Mouse (Mus musculus) E14TG2a.4 (cell line): ENCODE data around the gene Pakap.

Experiments used
- H3K27me3 ChIP-seq: 2 replicates; pipeline ENCODE4 v1.6.1; 2014; ENCODE audit warnings: low read length, control low read depth; ENCODE audit not compliant: insufficient read depth
- H3K36me3 ChIP-seq: 2 replicates; pipeline ENCODE4 v1.6.1; 2014; ENCODE audit warnings: low read length, control low read depth; ENCODE audit not compliant: insufficient read depth
- H3K4me1 ChIP-seq: replicated peaks from 2 replicates; pipeline ENCODE4 v1.6.1; 2014; ENCODE audit warnings: low read depth, low read length, control low read depth
- H3K4me3 ChIP-seq: replicated peaks from 2 replicates; pipeline ENCODE4 v1.5.1; 2014; ENCODE audit warnings: mild to moderate bottlenecking, low read length
- H3K9me3 ChIP-seq: 2 replicates; pipeline ENCODE4 v1.6.1; 2014; ENCODE audit warnings: low read length, control low read depth
- CTCF ChIP-seq: conservative IDR thresholded peaks from 2 replicates; pipeline ENCODE4 v1.5.1; 2014; ENCODE audit warnings: low read length
- NANOG ChIP-seq: IDR thresholded peaks from 2 replicates; pipeline ENCODE4 v1.6.1; 2014; ENCODE audit warnings: borderline replicate concordance, low read length, mixed read lengths
- POU5F1 ChIP-seq: IDR thresholded peaks from 2 replicates; pipeline ENCODE4 v1.6.1; 2014; ENCODE audit warnings: low read length, borderline replicate concordance

The Pakap gene

GRCm38 (mm10) chr4:57690805-57691204, 122.8 kb downstream of the Pakap start:
- peaks cover 95% of the 10 kb centered on the region for H3K4me1 ChIP-seq
- TF ChIP-seq NANOG (peak; percentile 100), CTCF (no peak), POU5F1 (0 out of 2 replicates have a peak, but pooled peaks have one; percentile 27)
- H3K36me3 ChIP-seq = no peaks in the 10 kb centered on the region
- H3K27me3 ChIP-seq = no peaks in the 10 kb centered on the region
- 0 out of 2 replicates have a peak overlapping the region, but pooled peaks have one; percentile 37 for H3K4me3 ChIP-seq
- no peaks in the 10 kb centered on the region for H3K9me3 ChIP-seq

- Histone ChIP-seq H3K27me3 (no peaks in the 10 kb centered on the region), H3K9me3 (no peaks in the 10 kb centered on the region), H3K4me3 (peak overlapping the region; percentile 23; the same call in 1 of the 2 replicates), H3K4me1 (peaks cover 68% of the 10 kb centered on the region), H3K36me3 (no peaks in the 10 kb centered on the region)
- TF ChIP-seq CTCF (no peak), NANOG (no peak), POU5F1 (no peak)
Measured at GRCm38 (mm10) chr4:57694356-57695136, 126.6 kb downstream of the Pakap start.

GRCm38 (mm10) chr4:57696955-57697354, 129.0 kb downstream of the Pakap start:
- H3K9me3 ChIP-seq = no peaks in the 10 kb centered on the region
- TF ChIP-seq NANOG = no peak
- no peak for TF ChIP-seq CTCF
- no peak for TF ChIP-seq POU5F1
- H3K4me3 ChIP-seq = no peak overlapping the region
- no peaks in the 10 kb centered on the region for H3K27me3 ChIP-seq
- H3K36me3 ChIP-seq = no peaks in the 10 kb centered on the region
- H3K4me1 ChIP-seq = peaks cover 46% of the 10 kb centered on the region

GRCm38 (mm10) chr4:57697918-57698611, 130.1 kb downstream of the Pakap start:
- TF ChIP-seq NANOG = no peak
- no peak for TF ChIP-seq CTCF
- TF ChIP-seq POU5F1 = no peak
- Histone ChIP-seq H3K36me3 (no peaks in the 10 kb centered on the region), H3K27me3 (no peaks in the 10 kb centered on the region)

GRCm38 (mm10) chr4:57701576-57701975, 133.6 kb downstream of the Pakap start:
- no peak for TF ChIP-seq NANOG
- no peak for TF ChIP-seq CTCF
- H3K27me3 ChIP-seq = no peaks in the 10 kb centered on the region
- no peaks in the 10 kb centered on the region for H3K36me3 ChIP-seq
- H3K4me3 ChIP-seq = no peak overlapping the region
- no peaks in the 10 kb centered on the region for H3K9me3 ChIP-seq
- peaks cover 27% of the 10 kb centered on the region for H3K4me1 ChIP-seq

More at GRCm38 (mm10) chr4:57697918-57698611, 130.1 kb downstream of the Pakap start:
- Histone ChIP-seq H3K4me3 (no peak overlapping the region), H3K4me1 (peaks cover 39% of the 10 kb centered on the region), H3K9me3 (no peaks in the 10 kb centered on the region)

- H3K27me3 ChIP-seq = peaks cover 5% of the 10 kb centered on the region; the same call in 1 of the 2 replicates
- peaks cover 21% of the 10 kb centered on the region for H3K4me1 ChIP-seq
- no peaks in the 10 kb centered on the region for H3K36me3 ChIP-seq
- H3K4me3 ChIP-seq = peak overlapping the region; percentile 30
- TF ChIP-seq CTCF (no peak), POU5F1 (no peak), NANOG (no peak)
- H3K9me3 ChIP-seq = no peaks in the 10 kb centered on the region
Measured at GRCm38 (mm10) chr4:57703574-57704470, 135.8 kb downstream of the Pakap start.

- H3K36me3 ChIP-seq = no peaks in the 10 kb centered on the region
Measured at GRCm38 (mm10) chr4:57704575-57704974, 136.6 kb downstream of the Pakap start.

GRCm38 (mm10) chr4:57715849-57716248, 147.9 kb downstream of the Pakap start:
- Histone ChIP-seq H3K9me3 (0 out of 2 replicates have a peak, but pooled peaks cover 7% of the 10 kb centered on the region), H3K4me3 (no peak overlapping the region), H3K27me3 (no peaks in the 10 kb centered on the region), H3K36me3 (no peaks in the 10 kb centered on the region), H3K4me1 (peaks cover 18% of the 10 kb centered on the region)
- TF ChIP-seq CTCF (no peak), POU5F1 (no peak), NANOG (no peak)

More at GRCm38 (mm10) chr4:57704575-57704974, 136.6 kb downstream of the Pakap start:
- Histone ChIP-seq H3K27me3 (peaks cover 6% of the 10 kb centered on the region; the same call in 1 of the 2 replicates), H3K4me1 (peaks cover 28% of the 10 kb centered on the region), H3K4me3 (no peak overlapping the region), H3K9me3 (no peaks in the 10 kb centered on the region)
- TF ChIP-seq CTCF (no peak), POU5F1 (no peak), NANOG (no peak)
